Mouse (Mus musculus) brain, adult 2 months (tissue): ENCODE results near the gene Zbtb24.
A peak's percentile ranks its signal among the peaks of the same experiment; 100 is the strongest.
"Not testable (repeated sequence)": the region's sequence is repeated elsewhere in the genome, so short reads cannot be mapped to it uniquely, and the experiment has no call there.

Experiments
- DNase-seq: peaks from one replicate; pipeline ENCODE4 v3.0.0; 2011; ENCODE audit warnings: low read depth, low spot score

Gene Zbtb24

GRCm38 (mm10) chr10:41450137-41450670, at the start of gene Zbtb24:
Gene Zbtb24, plus strand, starts transcription at chr10:41450383.
- peak; percentile 98 for DNase-seq

DNA sequence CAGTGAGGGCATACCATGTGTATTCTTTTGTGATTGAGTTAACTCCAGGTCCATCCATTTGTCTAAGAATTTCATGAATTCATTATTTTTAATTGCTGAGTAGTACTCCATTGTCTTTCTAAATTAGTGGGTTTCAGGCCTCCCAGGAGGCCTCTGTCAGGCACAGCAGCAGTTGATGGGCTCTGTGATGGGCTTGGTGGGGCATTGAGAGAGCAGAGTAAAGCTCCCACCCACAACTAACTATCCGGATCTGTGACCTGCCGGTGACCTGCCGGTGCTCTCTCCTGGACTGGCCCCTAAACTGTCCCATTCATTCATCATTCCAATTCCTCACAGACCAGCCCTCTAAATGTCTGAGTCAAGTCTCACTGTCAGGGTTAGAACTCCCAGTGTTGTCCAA, 49.1 kb upstream of the Zbtb24 start:
- DNase-seq, result no peak

GRCm38 (mm10) chr10:41403364-41403763, 46.8 kb upstream of the Zbtb24 start:
- no peak for DNase-seq

DNA sequence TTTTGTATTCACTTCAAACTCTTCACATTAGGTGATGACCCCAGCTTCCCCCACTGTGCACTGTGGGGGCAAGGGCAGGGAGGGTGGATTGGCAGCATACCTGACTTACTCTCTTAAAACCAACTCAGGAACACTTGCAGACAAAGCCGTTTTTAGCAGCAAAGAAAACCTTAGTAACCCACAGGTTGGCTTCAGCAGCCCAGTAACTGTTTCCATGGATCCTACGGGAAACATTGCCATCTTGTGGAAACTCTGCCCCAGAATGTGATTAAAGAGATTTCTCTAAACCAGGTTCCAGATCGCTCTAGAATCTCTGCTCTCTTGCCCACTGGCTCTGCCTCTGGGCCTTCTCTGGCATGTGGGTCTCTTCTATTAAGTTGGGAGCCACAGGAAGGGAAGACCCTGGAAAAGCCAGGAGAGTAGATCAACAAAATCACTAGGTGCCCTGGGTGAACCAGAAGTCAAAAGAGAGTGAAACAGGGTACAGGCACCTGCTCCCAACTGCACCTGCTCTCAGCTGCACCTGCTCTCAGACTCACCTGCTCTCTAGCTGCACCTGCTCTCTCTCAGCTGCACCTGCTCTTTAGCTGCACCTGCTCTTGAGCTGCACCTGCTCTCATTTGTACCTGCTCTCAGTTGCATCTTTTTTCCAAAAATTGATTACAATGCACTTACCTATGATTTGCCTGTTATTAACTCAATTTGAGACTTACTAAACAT, 46.1 kb upstream of the Zbtb24 start:
- peak; percentile 63 for DNase-seq

- not testable (repeated sequence) for DNase-seq
These were observed 40.0 kb upstream of the Zbtb24 start for GRCm38 (mm10) chr10:41410176-41410575.

- DNase-seq, result not testable (repeated sequence)
These were observed 39.4 kb upstream of the Zbtb24 start for GRCm38 (mm10) chr10:41410821-41411220.

- DNase-seq, result not testable (repeated sequence)
These were observed 36.7 kb upstream of the Zbtb24 start for GRCm38 (mm10) chr10:41413471-41413870.

DNA sequence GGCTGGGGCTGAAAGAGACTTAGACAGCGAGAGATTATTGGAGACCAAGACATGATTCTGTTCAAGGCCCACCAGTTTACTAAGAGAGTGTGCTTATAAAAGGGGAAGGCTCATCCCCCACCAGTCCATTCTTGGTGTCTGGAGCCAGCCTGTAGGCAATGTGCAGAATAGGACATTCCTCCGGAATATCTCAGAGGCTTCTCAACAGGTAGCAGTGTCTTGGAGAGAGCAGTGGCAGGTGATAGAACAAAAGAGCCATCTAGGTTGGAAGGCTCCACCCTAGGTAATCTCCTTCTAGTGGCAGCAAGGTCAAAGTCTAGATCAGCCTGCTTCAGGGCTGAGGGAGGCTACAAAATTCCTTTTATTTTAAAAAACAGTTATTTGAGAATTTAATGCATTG, 34.8 kb upstream of the Zbtb24 start:
- not testable (repeated sequence) for DNase-seq

- no peak for DNase-seq
These were observed 29.5 kb upstream of the Zbtb24 start for GRCm38 (mm10) chr10:41420496-41421200.

DNA sequence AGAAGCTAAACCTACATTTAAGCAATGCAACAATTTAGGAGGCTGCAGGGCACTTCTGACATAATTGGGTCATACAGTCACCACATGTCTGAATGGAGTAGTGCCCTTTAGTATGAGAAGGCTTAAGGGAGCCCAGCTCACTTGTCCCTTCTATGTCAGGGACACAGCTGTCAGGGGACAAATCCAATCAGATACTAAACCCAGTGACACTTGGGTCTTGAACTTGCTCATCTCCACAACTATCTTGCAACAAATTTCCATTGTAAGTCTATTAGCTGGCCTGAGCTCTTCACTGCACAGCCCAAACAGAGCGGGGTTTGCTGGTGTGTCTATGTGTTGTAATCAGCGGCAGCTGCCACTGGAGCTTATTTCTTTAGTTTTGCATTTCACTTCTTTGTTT, 26.5 kb upstream of the Zbtb24 start:
- DNase-seq, result no peak

DNA sequence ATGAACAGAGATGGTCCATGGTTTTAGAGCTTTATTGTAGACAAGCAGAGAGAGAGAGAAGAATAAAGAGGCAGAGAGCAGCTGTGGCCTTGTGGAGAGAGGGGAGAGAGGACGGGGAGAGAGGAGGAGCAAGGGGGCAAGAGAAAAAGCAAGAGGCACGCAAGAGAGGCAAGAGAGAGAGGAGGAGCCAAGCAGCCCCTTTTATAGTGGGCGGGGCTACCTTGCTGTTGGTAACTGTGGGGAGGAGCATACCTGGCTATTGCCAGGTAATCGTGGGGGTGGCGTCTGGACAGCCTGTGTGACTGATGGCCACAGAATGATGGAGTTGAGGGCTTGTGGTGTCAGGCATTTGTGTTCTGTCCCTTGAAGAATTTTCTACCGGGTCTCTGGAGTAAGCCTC, 23.8 kb upstream of the Zbtb24 start:
- no peak for DNase-seq

GRCm38 (mm10) chr10:41434624-41435023, 15.6 kb upstream of the Zbtb24 start:
- peak; percentile 50 for DNase-seq

- no peak for DNase-seq
These were observed 15.0 kb upstream of the Zbtb24 start for GRCm38 (mm10) chr10:41435141-41435540.

GRCm38 (mm10) chr10:41448216-41448615, 2.0 kb upstream of the Zbtb24 start:
- DNase-seq, result no peak

DNA sequence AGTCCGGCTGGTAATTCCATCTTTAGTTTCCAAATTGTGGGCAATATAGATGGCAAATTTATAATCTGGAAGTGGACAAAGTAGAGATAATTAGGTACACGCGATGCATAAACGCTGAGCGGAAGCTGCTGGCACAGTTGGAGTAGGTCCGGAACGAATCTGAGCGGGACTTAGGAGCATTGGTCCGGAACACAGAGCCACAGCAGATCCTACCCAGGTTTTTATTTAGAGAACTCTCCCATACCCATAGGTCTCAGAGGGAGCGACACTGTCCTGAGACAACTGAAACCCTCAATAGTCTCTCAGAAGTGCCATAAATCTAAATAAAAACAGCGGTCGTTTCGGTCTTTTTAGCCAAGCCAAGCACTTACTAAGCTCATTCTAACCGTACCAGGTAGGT, 499 bp upstream of the Zbtb24 start:
- DNase-seq, result peak; percentile 82

DNA sequence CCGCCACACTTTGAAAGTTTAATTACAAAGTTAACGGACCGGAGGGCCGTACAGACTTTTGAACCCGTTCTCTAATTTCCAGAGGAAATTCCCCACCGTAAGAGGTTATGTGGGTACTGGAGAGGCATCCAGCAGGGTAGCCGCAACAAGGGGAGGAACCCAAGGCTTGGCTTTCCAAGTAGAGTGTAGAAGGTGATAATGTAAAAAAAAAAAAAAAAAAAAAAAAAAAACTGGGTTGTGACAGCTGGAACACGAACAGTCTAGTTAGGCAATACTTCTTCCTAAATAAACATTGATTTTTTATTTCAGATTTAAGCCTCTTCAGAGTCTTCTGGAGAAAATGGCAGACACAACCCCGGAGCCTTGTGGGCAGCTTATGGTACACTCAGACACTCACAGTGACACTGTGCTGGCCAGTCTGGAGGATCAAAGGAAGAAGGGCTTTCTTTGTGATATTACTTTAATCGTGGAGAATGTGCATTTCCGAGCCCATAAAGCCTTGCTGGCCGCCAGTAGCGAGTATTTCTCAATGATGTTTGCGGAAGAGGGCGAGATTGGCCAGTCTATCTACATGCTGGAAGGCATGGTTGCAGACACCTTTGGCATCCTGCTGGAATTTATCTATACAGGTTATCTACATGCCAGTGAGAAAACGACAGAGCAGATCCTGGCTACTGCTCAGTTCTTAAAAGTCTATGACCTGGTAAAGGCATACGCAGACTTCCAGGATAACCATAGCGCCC, 768 bp downstream of the Zbtb24 start:
- no peak for DNase-seq

DNA sequence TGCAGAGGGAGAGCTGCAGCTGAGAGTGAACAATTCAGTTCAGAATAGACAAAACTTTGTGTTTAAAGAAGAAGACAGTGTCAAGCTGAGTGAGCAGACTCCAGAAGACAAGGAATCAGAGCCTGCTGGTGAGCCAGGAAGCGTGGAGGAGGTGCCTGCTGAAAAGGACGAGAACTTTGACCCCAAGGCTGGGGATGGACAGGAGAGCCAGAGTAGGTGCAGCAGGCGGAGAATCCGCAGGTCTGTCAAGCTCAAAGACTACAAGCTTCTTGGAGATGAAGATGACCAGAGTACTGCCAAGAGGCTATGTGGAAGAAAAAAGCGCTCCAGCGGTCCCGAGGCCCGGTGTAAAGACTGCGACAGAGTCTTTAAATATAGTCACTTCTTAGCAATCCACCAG, 1.5 kb downstream of the Zbtb24 start:
- DNase-seq, result no peak

GRCm38 (mm10) chr10:41452791-41453190, 2.6 kb downstream of the Zbtb24 start:
- DNase-seq, result no peak

- DNase-seq, result no peak
These were observed 9.8 kb downstream of the Zbtb24 start for GRCm38 (mm10) chr10:41459990-41460389.

- no peak for DNase-seq
These were observed 10.3 kb downstream of the Zbtb24 start for GRCm38 (mm10) chr10:41460501-41460900.

DNA sequence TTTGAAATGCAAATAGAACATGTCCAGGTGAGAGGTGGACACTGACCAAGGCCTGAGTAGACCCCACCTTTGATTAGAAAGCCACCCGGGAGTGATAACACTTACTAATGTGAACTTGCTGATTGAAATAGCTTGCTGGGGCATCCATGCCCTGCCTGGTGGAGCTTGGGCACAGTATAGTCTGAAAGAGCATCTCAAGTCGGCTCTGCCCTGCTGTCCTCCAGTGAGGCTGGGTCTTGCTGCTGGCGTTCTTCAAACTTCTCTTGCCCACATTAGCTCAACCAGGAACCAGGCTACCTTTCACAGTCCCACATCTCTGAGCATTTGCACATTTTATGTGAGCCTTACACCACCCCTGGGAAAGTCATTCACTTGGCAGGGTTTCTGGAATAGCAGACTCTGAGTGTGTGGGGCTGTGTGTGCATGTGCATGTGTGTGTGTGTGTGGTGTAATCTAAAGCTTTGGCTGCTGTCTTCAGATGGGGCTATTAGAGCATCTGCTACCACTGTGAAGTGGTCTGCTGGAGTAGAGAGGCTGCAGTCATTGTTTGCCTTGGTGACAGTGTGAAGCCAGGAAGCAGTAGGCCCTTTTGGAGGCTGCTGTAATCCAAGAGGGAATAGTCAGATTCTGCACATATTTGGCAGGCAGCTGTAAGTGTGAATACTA, 11.0 kb downstream of the Zbtb24 start:
- DNase-seq, result peak; percentile 63
